10 mouse cellular contexts compared by ENCODE assay signal in the genomic region with DNA sequence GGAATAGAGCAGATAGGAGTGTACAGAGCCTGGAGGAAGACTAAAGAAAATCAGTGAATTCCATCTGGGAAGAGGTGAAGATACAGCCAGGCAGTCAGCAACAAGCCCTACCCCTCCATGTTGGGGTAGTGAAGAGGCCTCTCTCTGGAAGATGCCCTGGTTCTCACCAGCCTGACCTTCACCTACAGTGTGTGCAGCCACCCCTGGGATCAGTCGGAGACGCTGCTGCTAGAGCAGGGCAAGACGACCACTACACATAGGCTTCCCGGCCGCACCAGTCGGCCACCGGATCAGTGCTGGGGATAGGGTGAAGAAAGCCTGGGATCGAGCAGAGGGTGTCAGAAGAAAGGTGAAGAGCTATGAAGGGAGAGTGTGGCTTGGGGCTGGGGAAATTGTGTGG. TPM values are rescaled to one million over a fixed set of nuclear protein-coding genes. Genes with fewer than 3 reads are reported as not detected.
DNase-seq lines count a peak whose midpoint lies in the region; ATAC-seq and TF ChIP-seq lines count a peak whose summit lies in the region.
"Had no signal": no experiment of that assay in that cellular context is flagged by ENCODE, and none has a peak within 500 bp of the region (broad histone marks: within the 10 kb centered on the region; RNA-seq: fewer than 3 reads in every experiment).

No protein-coding gene starts in this region.

- peak overlapping the region; percentile 96 for H3K27ac ChIP-seq in heart, embryonic 13.5 days (replicated peaks)
- H3K27ac ChIP-seq in ES-Bruce4 (ENCODE audit: insufficient read depth, low read length) = no peak overlapping the region
- H3K27ac ChIP-seq in forebrain, embryonic 12.5 days = no peak overlapping the region
- H3K27ac ChIP-seq in macrophage = no peak overlapping the region

- no peak for ATAC-seq in heart, embryonic 13.5 days (ENCODE audit: extremely low read depth, insufficient number of reproducible peaks, low FRiP score, low TSS enrichment)
- ATAC-seq in forebrain, embryonic 12.5 days (ENCODE audit: low FRiP score) = no peak; the same call in 1 of the 2 replicates
- no peak for ATAC-seq in erythroblast, adult 5-6 weeks (replicated peaks; ENCODE audit: low FRiP score, poor library complexity, severe bottlenecking)

- intact Hi-C loops in left cerebral cortex, postnatal 4 days (cut with DNase I) = no loop called here

- no peaks in the 10 kb centered on the region for H3K79me2 ChIP-seq in macrophage (ENCODE audit: inconsistent target)

- no peak for DNase-seq in heart, adult 11 months
- no peak for DNase-seq in adrenal gland, postnatal 36 days
- DNase-seq in left cerebral cortex, postnatal 4 days = no peak

- H3K4me3 ChIP-seq in heart, embryonic 13.5 days = peak overlapping the region; percentile 71
- H3K4me3 ChIP-seq in ES-Bruce4 (ENCODE audit: low read depth, low read length) (peak overlapping the region; percentile 61), macrophage (ENCODE audit: inconsistent target) (peak overlapping the region; percentile 30; the same call in 1 of the 2 replicates)
- peak overlapping the region; percentile 50 for H3K4me3 ChIP-seq in forebrain, embryonic 12.5 days (replicated peaks)

- H3K36me3 ChIP-seq in heart, embryonic 13.5 days = peaks cover 25% of the 10 kb centered on the region
- peaks cover 29% of the 10 kb centered on the region for H3K36me3 ChIP-seq in ES-Bruce4 (ENCODE audit: control insufficient read depth, insufficient read depth, low read length, poor library complexity, severe bottlenecking)
- peaks cover 12% of the 10 kb centered on the region for H3K36me3 ChIP-seq in forebrain, embryonic 12.5 days (replicated peaks)
- H3K36me3 ChIP-seq in macrophage (ENCODE audit: inconsistent target) = peaks cover 14% of the 10 kb centered on the region; the same call in 1 of the 2 replicates

- peak overlapping the region; percentile 80 for H3K4me2 ChIP-seq in heart, embryonic 13.5 days
- H3K4me2 ChIP-seq in forebrain, embryonic 12.5 days = peak overlapping the region; percentile 97

- TF ChIP-seq POLR2A in ES-Bruce4 (IDR thresholded peaks at IDR 0.05; ENCODE audit: insufficient read depth, low read length) = no peak

- no peaks in the 10 kb centered on the region for H3K9me3 ChIP-seq in heart, embryonic 13.5 days
- no peaks in the 10 kb centered on the region for H3K9me3 ChIP-seq in ES-Bruce4 (replicated peaks; ENCODE audit: control insufficient read depth, insufficient read depth, low read length, poor library complexity, severe bottlenecking)
- no peaks in the 10 kb centered on the region for H3K9me3 ChIP-seq in forebrain, embryonic 12.5 days

- no peak for TF ChIP-seq CTCF in ES-Bruce4 (IDR thresholded peaks at IDR 0.05; ENCODE audit: low read depth, low read length)

- peak overlapping the region; percentile 94 for H3K9ac ChIP-seq in heart, embryonic 13.5 days
- peak overlapping the region; percentile 87 for H3K9ac ChIP-seq in ES-Bruce4 (ENCODE audit: low read depth, poor library complexity, severe bottlenecking)
- H3K9ac ChIP-seq in forebrain, embryonic 12.5 days = 0 out of 2 replicates have a peak overlapping the region, but pooled peaks have one; percentile 56

- TF ChIP-seq EP300 in ES-Bruce4 (IDR thresholded peaks at IDR 0.05; ENCODE audit: insufficient read depth, low read depth, low read length) = no peak

- H3K4me1 ChIP-seq in heart, embryonic 13.5 days = peaks cover 72% of the 10 kb centered on the region
- H3K4me1 ChIP-seq in ES-Bruce4 (ENCODE audit: control insufficient read depth, insufficient read depth, low read length) = peaks cover 13% of the 10 kb centered on the region
- peaks cover 19% of the 10 kb centered on the region for H3K4me1 ChIP-seq in forebrain, embryonic 12.5 days

- 28% methylated on average over 8 of the region's 8 CpGs for WGBS in heart, embryonic 13.5 days
- 44% methylated on average over 8 of the region's 8 CpGs for WGBS in forebrain, embryonic 12.5 days
- WGBS in macrophage (ENCODE audit: missing documents) = 78% methylated on average over 8 of the region's 8 CpGs

- peaks cover 44% of the 10 kb centered on the region for H3K27me3 ChIP-seq in heart, embryonic 13.5 days (replicated peaks)
- no peaks in the 10 kb centered on the region for H3K27me3 ChIP-seq in ES-Bruce4 (ENCODE audit: control insufficient read depth, insufficient read depth, low read length, poor library complexity, severe bottlenecking)
- peaks cover 62% of the 10 kb centered on the region for H3K27me3 ChIP-seq in forebrain, embryonic 12.5 days

RNA-seq across cellular contexts. Expression of a gene that starts 0.8 kb away (rescaled TPM):
- 0.75 and 1.2 TPM in 2 replicates for polyA plus RNA-seq in heart, embryonic 13.5 days (2015; fragmentation: Nextera tagmentation; extraction: Ambion mirVana)
- polyA plus RNA-seq in ES-Bruce4 (2011; ENCODE audit: insufficient read depth, insufficient read length, low read depth, missing spikeins) (not detected in 2 replicates), macrophage (2018) (not detected in 3 replicates)
- polyA plus RNA-seq in forebrain, embryonic 12.5 days (2016; fragmentation: Nextera tagmentation; extraction: Ambion mirVana) = not detected in 2 replicates
- not detected for total RNA-seq in macrophage (2018; cell fraction: chromatin; rRNA removed)
- not detected for total RNA-seq in macrophage (2018; cell fraction: cytosol; rRNA removed)
- not detected for total RNA-seq in macrophage (2018; cell fraction: nucleus; rRNA removed)
- total RNA-seq in erythroblast, adult 5-6 weeks (2015; ENCODE audit: low replicate concordance) = not detected in 2 replicates
- not detected in 2 replicates for total RNA-seq in erythroblast, adult 5-6 weeks (2017; ENCODE audit: low replicate concordance)
- total RNA-seq in adrenal gland, postnatal 36 days (2021) = not detected
- 1 to 10 TPM; 1.0 to 1.7 TPM for total RNA-seq in left cerebral cortex, postnatal 4 days (2021)
- total RNA-seq: gastrocnemius, postnatal 25 days; megakaryocyte, adult 5-6 weeks had no signal

RNA-seq across cellular contexts. Expression of a gene that starts 0.9 kb away (rescaled TPM):
- polyA plus RNA-seq in heart, embryonic 13.5 days (2015; fragmentation: Nextera tagmentation; extraction: Ambion mirVana) = 961 and 1,090 TPM in 2 replicates
- 803 and 870 TPM in 2 replicates for polyA plus RNA-seq in ES-Bruce4 (2011; ENCODE audit: insufficient read depth, insufficient read length, low read depth, missing spikeins)
- polyA plus RNA-seq in forebrain, embryonic 12.5 days (2016; fragmentation: Nextera tagmentation; extraction: Ambion mirVana) = 18.8 and 22.3 TPM in 2 replicates
- 10 to 100 TPM in 3 of 26 experiments, 1 to 10 TPM in 19, not detected in 4; 1.4 to 13.7 (median 4.2) TPM for total RNA-seq in macrophage (2018; cell fraction: chromatin; rRNA removed)
- 100 to 1,000 TPM in 3 of 26 experiments, 10 to 100 TPM in 23; 19.8 to 138 (median 61.3) TPM for total RNA-seq in macrophage (2018; cell fraction: cytosol; rRNA removed)
- total RNA-seq in macrophage (2018; cell fraction: nucleus; rRNA removed) = 10 to 100 TPM in 20 of 26 experiments, 1 to 10 TPM in 6; 2.0 to 57.3 (median 18.5) TPM
- 18.8 to 65.8 TPM (median 23.5 TPM) in 3 replicates for polyA plus RNA-seq in macrophage (2018)
- 2.1 TPM in 1 of 2 replicates, not detected in the other for total RNA-seq in erythroblast, adult 5-6 weeks (2015; ENCODE audit: low replicate concordance)
- not detected in 2 replicates for total RNA-seq in erythroblast, adult 5-6 weeks (2017; ENCODE audit: low replicate concordance)
- total RNA-seq in adrenal gland, postnatal 36 days (2021) = 10 to 100 TPM; 17.0 to 48.9 TPM
- 100 to 1,000 TPM; 192 to 199 TPM for total RNA-seq in left cerebral cortex, postnatal 4 days (2021)

RNA-seq across cellular contexts. Expression of a gene that starts 30.2 kb away (rescaled TPM):
- 10.9 and 11.3 TPM in 2 replicates for polyA plus RNA-seq in heart, embryonic 13.5 days (2015; fragmentation: Nextera tagmentation; extraction: Ambion mirVana)
- polyA plus RNA-seq in ES-Bruce4 (2011; ENCODE audit: insufficient read depth, insufficient read length, low read depth, missing spikeins) = 12.9 and 15.2 TPM in 2 replicates
- 88.9 and 95.5 TPM in 2 replicates for polyA plus RNA-seq in forebrain, embryonic 12.5 days (2016; fragmentation: Nextera tagmentation; extraction: Ambion mirVana)
- total RNA-seq in macrophage (2018; cell fraction: chromatin; rRNA removed) = under 1 TPM in 1 of 26 experiments, not detected in 25; 0.35 TPM
- not detected for total RNA-seq in macrophage (2018; cell fraction: cytosol; rRNA removed)
- total RNA-seq in macrophage (2018; cell fraction: nucleus; rRNA removed) = not detected
- not detected in 3 replicates for polyA plus RNA-seq in macrophage (2018)
- total RNA-seq in erythroblast, adult 5-6 weeks (2015; ENCODE audit: low replicate concordance) = not detected in 2 replicates
- 1.3 TPM in 1 of 2 replicates, not detected in the other for total RNA-seq in erythroblast, adult 5-6 weeks (2017; ENCODE audit: low replicate concordance)
- 1 to 10 TPM in 1 of 2 experiments, under 1 TPM in 1; 0.50 to 1.4 TPM for total RNA-seq in adrenal gland, postnatal 36 days (2021)
- total RNA-seq in left cerebral cortex, postnatal 4 days (2021) = 1 to 10 TPM; 8.5 to 9.2 TPM

RNA-seq across cellular contexts. Expression of a gene that starts 50.5 kb away (rescaled TPM):
- 48.1 and 50.7 TPM in 2 replicates for polyA plus RNA-seq in heart, embryonic 13.5 days (2015; fragmentation: Nextera tagmentation; extraction: Ambion mirVana)
- polyA plus RNA-seq in ES-Bruce4 (2011; ENCODE audit: insufficient read depth, insufficient read length, low read depth, missing spikeins) (21.3 and 25.1 TPM in 2 replicates), macrophage (2018) (18.6 to 32.0 TPM (median 25.5 TPM) in 3 replicates)
- polyA plus RNA-seq in forebrain, embryonic 12.5 days (2016; fragmentation: Nextera tagmentation; extraction: Ambion mirVana) = 74.2 and 78.4 TPM in 2 replicates
- total RNA-seq in macrophage (2018; cell fraction: chromatin; rRNA removed) = 10 to 100 TPM in 17 of 26 experiments, 1 to 10 TPM in 9; 4.0 to 22.6 (median 12.6) TPM
- total RNA-seq in macrophage (2018; cell fraction: cytosol; rRNA removed) = 10 to 100 TPM; 11.9 to 28.3 (median 19.9) TPM
- 10 to 100 TPM in 12 of 26 experiments, 1 to 10 TPM in 14; 5.3 to 23.1 (median 9.1) TPM for total RNA-seq in macrophage (2018; cell fraction: nucleus; rRNA removed)
- 7.1 and 8.8 TPM in 2 replicates for total RNA-seq in erythroblast, adult 5-6 weeks (2015; ENCODE audit: low replicate concordance)
- 27.9 and 61.2 TPM in 2 replicates for total RNA-seq in erythroblast, adult 5-6 weeks (2017; ENCODE audit: low replicate concordance)
- 10 to 100 TPM; 41.4 to 45.8 TPM for total RNA-seq in adrenal gland, postnatal 36 days (2021)
- total RNA-seq in left cerebral cortex, postnatal 4 days (2021) = 10 to 100 TPM; 50.7 to 54.9 TPM

RNA-seq across cellular contexts. Expression of a gene that starts 50.7 kb away (rescaled TPM):
- polyA plus RNA-seq in heart, embryonic 13.5 days (2015; fragmentation: Nextera tagmentation; extraction: Ambion mirVana) = 82.6 and 84.8 TPM in 2 replicates
- polyA plus RNA-seq in ES-Bruce4 (2011; ENCODE audit: insufficient read depth, insufficient read length, low read depth, missing spikeins) (84.2 and 88.4 TPM in 2 replicates), macrophage (2018) (16.4 to 36.1 TPM (median 19.1 TPM) in 3 replicates)
- 196 and 203 TPM in 2 replicates for polyA plus RNA-seq in forebrain, embryonic 12.5 days (2016; fragmentation: Nextera tagmentation; extraction: Ambion mirVana)
- total RNA-seq in macrophage (2018; cell fraction: chromatin; rRNA removed) = 10 to 100 TPM; 20.3 to 55.8 (median 45.1) TPM
- total RNA-seq in macrophage (2018; cell fraction: cytosol; rRNA removed) = 10 to 100 TPM; 13.5 to 24.6 (median 19.6) TPM
- total RNA-seq in macrophage (2018; cell fraction: nucleus; rRNA removed) = 10 to 100 TPM; 13.4 to 48.1 (median 24.0) TPM
- total RNA-seq in erythroblast, adult 5-6 weeks (2015; ENCODE audit: low replicate concordance) = 18.6 and 30.5 TPM in 2 replicates
- total RNA-seq in erythroblast, adult 5-6 weeks (2017; ENCODE audit: low replicate concordance) = 25.0 and 28.2 TPM in 2 replicates
- total RNA-seq in adrenal gland, postnatal 36 days (2021) = 10 to 100 TPM; 30.3 to 34.6 TPM
- total RNA-seq in left cerebral cortex, postnatal 4 days (2021) = 10 to 100 TPM; 42.4 to 46.1 TPM

Comparison
In these comparisons a context has a peak if more than half of its experiments do, and no peak if none do; other contexts are left out.
1. RNA of a gene that starts 0.9 kb away (polyA plus RNA-seq): 961 to 1,090 TPM in heart, embryonic 13.5 days and 803 to 870 TPM in ES-Bruce4; 18.8 to 22.3 TPM in forebrain, embryonic 12.5 days and 18.8 to 65.8 TPM in macrophage; every median in the first group is over 10 times any median in the second.
2. RNA of a gene that starts 30.2 kb away (polyA plus RNA-seq): 88.9 to 95.5 TPM in forebrain, embryonic 12.5 days, 12.9 to 15.2 TPM in ES-Bruce4 and 10.9 to 11.3 TPM in heart, embryonic 13.5 days; not detected in macrophage; every median in the first group is over 10 times any median in the second.
3. Peak in every context shown above with its lines, with median percentiles within 50 percentile points of each other: H3K4me3 ChIP-seq and H3K9ac ChIP-seq.